Mouse (Mus musculus) CD4-positive naive resting alpha-beta T cell, adult 76 days (primary cell): ENCODE results near the gene Olfr1442. TPM values are rescaled to one million over a fixed set of nuclear protein-coding genes. Genes with fewer than 3 reads are reported as not detected.

Experiments
- total RNA-seq: library from RNA; stranded (reverse); gene quantifications from one replicate; pipeline ENCODE4 v1.2.4, GENCODE M21; 2023

Gene Olfr1442
- total RNA-seq: not detected

DNA sequence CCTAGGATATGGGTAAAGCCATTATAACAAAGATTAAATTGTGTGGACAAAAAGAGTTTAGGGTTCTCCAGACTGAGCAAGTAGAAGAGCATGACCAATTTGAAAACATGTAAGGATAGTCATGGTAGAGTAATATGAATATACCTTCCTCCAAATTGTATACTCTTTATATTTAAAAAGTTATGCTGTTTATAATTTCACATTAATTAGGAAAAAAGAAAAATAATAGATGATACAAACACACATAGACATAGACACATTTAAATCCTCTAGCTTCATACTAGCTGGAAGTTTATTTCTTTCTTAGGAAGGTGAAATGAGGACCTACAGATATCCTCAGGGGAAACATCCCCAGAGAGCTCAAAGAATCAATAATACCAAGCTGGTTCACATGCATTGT is at the start of gene Olfr1442:
Gene Olfr1442, plus strand, starts transcription at position 301 of the 400 bp plus-strand sequence.

DNA sequence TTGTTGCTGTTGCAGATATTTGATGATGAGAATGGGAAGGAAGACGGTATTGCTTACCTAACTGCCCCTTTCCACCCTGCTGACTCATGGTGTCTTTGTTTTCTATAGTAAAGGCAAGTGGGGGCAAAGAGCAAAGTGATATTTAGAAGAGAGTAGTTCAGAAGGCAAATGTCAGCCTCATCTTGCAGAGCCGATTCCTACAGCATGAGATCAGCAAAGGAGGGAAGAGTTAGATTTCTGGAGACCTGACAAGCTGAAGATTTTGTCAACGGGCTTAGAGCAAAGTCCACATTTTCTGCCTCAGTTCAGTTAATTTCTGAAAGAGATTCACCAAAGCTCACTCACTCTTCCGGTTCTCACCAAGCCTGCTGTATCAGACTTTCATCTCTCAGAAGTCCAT is 37.1 kb upstream of the Olfr1442 start, which contains the start of gene Glyat:
Gene Glyat, plus strand, starts transcription at position 133 of the 400 bp plus-strand sequence.

GRCm38 (mm10) chr19:12677812-12678211 is 7.6 kb downstream of the Olfr1442 start, which contains the start of gene Olfr1443:
TSS of gene Olfr1443 (plus strand) at chr19:12678112.

DNA sequence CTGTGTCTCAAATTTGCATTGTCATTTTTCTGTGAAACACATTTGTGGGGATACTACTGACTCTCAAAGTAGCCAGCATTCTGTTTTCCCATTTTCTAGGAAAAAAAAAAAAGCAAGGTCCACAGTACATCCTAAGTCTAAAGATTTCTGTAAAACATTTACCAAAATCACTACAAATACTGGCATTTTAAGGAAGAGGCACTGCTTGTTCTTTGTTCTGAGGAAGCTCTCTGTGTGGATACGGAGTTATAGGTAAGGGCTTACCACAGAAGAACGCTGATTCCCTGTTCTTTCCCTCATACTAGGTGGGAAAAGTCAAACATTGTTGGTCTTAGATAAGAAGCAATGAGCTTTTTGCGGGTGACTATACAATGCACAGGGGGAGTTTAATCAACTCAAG is 25.4 kb downstream of the Olfr1442 start, which contains the start of gene Keg1:
Gene Keg1, plus strand, starts transcription at position 197 of the 400 bp plus-strand sequence.

Other genes starting within 250 kb of the Olfr1442 start
- gene Pfpl, start 242.5 kb upstream of the Olfr1442 start, total RNA-seq: not detected
- gene Mpeg1, start 209.7 kb upstream of the Olfr1442 start, total RNA-seq: 18.6 TPM
- 10.3 TPM for gene Dtx4, start 169.0 kb upstream of the Olfr1442 start, total RNA-seq
- gene Fam111a, start 124.7 kb upstream of the Olfr1442 start, total RNA-seq: 13.8 TPM
- gene Gm4952, start 70.5 kb upstream of the Olfr1442 start, total RNA-seq: not detected
- not detected for gene Glyat, start 37.1 kb upstream of the Olfr1442 start, total RNA-seq
- gene Olfr1443, start 7.7 kb downstream of the Olfr1442 start, total RNA-seq: not detected
- gene Keg1, start 25.3 kb downstream of the Olfr1442 start, total RNA-seq: not detected
- gene Cntf, start 95.2 kb downstream of the Olfr1442 start, total RNA-seq: 4.5 TPM
- gene Zfp91, start 125.7 kb downstream of the Olfr1442 start, total RNA-seq: 81.9 TPM
- gene Lpxn, start 125.8 kb downstream of the Olfr1442 start, total RNA-seq: 30.4 TPM
- not detected for gene Gm5244, start 176.2 kb downstream of the Olfr1442 start, total RNA-seq
- not detected for gene Olfr1444, start 186.8 kb downstream of the Olfr1442 start, total RNA-seq
- gene Olfr1445, start 213.4 kb downstream of the Olfr1442 start, total RNA-seq: not detected
- not detected for gene Olfr1446, start 223.1 kb downstream of the Olfr1442 start, total RNA-seq
- not detected for gene Olfr1447, start 233.3 kb downstream of the Olfr1442 start, total RNA-seq